Mouse (Mus musculus) common myeloid progenitor, adult 5-6 weeks (primary cell): ENCODE results near the gene Gm15737. TPM values are rescaled to one million over a fixed set of nuclear protein-coding genes. Genes with fewer than 3 reads are reported as not detected.

Experiments
- ATAC-seq: replicated peaks from 2 replicates; pipeline ENCODE4 v1.8.0; 2016; ENCODE audit warnings: low read depth, mild to moderate bottlenecking, moderate TSS enrichment, inconsistent platforms; ENCODE audit not compliant: poor library complexity, severe bottlenecking
- total RNA-seq: library from RNA; stranded (forward); fragments of 200-1000, 187-1606 nt; gene quantifications from 2 replicates; pipeline ENCODE4 v1.2.3, GENCODE M21; 2017

The Gm15737 gene
- total RNA-seq, 1 experiment from 2014 or later = not detected

- no peak for ATAC-seq
Observed at GRCm38 (mm10) chr6:92872766-92873165, 3.6 kb downstream of the Gm15737 start.

GRCm38 (mm10) chr6:92874854-92875253, 5.7 kb downstream of the Gm15737 start:
- peak; percentile 82 for ATAC-seq

GRCm38 (mm10) chr6:92875340-92875739, 6.2 kb downstream of the Gm15737 start:
- no peak for ATAC-seq

- ATAC-seq = peak; percentile 42; the same call in 1 of the 2 replicates
Observed at GRCm38 (mm10) chr6:92876121-92876520, 7.0 kb downstream of the Gm15737 start.

GRCm38 (mm10) chr6:92877236-92877635, 8.1 kb downstream of the Gm15737 start:
- ATAC-seq = no peak

GRCm38 (mm10) chr6:92878771-92879170, 9.6 kb downstream of the Gm15737 start:
- ATAC-seq = no peak

DNA sequence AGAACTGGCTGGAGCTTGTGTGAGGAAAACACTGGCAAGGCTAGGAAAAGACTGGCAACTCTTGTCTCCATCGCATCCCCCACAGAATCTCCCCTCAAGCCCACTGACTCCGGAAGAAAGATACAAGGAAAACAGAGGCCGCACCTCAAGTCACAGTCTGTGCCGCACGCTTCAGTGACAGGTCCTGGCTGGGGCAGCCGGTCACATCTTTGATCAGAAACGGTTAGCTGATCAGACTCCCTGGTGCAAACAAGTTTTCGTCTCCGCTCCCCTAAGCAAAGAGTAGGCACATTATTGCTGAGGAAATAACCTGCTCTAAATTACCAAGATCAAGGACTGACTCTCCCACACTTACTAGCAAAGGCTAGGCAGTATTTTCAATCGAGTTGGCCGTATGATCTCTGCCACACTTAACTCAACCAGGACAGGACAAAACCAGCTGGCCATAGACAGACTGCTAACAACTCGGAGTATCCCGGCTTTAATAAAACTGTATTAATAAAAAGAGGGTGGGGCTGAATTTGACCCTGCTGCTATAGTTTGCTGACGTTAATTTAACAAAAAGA, 10.6 kb downstream of the Gm15737 start:
- no peak for ATAC-seq

- 0 out of 2 replicates have a peak, but pooled peaks have one; percentile 18 for ATAC-seq
Observed at GRCm38 (mm10) chr6:92882446-92882845, 13.3 kb downstream of the Gm15737 start.

DNA sequence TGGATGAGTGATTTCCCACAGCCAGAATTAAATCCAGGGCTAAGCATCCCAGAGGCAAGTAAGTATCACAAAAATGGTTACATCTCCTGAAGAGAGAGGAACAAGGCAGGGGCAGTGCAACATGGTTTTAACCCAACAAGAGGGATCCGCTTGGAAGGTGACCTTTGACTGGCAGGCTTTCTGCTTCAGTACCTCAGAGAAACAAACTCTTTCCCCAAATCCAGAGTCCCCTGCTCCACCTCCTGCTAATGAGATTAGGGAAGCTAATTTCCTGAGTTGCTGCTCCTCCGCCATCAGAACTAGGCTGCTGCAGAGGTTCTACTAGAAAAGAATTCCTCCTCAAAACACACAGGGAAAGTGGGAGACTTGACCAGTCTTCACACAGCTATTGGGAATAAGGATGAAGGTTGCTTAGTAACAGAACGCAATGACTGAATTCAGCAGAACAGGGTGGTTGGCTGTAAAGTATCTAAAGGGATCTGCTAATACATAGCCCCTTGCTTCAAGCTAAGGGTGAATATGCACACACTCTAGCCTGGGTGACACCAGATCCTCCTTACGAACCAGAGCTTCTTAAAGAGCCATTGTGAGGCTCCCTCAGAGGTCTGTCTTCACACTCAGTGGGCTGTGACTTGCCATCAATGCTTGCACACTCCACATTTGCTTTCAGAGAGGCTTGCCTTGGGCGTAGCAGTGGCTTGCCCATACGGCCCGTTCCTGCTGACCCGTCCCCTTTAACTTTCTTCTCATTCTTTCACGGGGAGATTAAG, 14.2 kb downstream of the Gm15737 start:
- no peak for ATAC-seq

- ATAC-seq = no peak
Observed at GRCm38 (mm10) chr6:92891535-92891934, 22.4 kb downstream of the Gm15737 start.

GRCm38 (mm10) chr6:92904037-92904436, 34.9 kb downstream of the Gm15737 start:
- ATAC-seq = no peak

GRCm38 (mm10) chr6:92904491-92904890, 35.3 kb downstream of the Gm15737 start:
- no peak for ATAC-seq

DNA sequence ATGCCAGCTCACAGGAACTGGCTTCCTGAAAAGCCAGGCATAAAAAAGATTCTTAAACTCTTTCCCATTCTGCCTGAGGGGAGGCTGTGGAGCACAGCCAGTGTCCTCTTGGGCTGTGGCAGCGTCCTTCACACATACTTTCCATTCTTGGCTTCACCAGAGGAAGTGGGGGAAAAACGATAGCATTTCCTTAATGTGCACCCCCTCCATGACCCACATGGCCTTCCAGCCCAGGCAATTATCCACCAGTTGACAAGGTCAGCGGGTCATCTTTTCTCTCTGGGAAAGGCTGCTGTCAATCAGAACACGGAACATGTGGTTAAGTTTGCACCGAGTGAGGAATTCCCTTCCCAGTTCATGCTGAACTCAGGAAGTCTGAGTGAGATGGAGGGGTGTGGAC, 36.8 kb downstream of the Gm15737 start:
- ATAC-seq = peak; percentile 42; the same call in 1 of the 2 replicates

DNA sequence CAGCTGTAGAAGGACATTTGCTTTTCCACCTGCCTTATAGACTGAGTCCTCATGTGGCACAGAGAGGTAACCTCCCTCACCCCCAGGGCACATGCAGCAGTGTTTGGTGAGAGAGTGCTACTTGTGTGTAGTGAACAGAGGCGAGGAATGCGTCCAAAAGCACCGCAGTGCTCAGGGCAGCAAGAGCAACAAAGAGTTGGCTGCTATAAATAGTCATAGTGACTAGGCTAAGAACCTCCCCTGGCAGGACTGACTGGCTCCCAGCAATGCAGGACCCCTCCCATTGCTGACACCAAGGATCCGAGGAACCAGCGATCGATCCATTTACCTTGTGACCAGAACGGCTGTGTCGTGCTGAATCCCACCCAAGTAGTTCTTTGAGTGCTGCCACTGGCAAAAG, 40.2 kb downstream of the Gm15737 start:
- no peak for ATAC-seq

DNA sequence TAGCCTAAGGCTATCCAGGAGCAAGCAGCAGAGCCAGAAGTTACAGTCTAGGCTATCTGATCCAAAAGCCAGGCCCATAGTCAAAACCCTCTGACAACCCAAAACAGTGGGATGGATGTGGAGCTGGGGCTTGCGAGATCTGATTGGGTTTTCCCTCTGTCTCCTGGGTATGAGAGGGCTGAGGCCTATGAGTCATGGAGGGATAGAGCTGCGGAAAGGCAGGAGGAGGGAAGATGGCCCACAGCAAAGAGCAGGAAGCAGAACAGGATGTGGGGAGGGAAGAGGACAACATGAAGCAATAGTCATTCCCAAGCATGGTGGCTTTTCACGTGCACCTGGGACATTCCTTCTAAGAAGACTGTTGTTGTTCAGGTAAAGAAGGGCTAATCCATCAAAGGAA, 41.5 kb downstream of the Gm15737 start:
- no peak for ATAC-seq

DNA sequence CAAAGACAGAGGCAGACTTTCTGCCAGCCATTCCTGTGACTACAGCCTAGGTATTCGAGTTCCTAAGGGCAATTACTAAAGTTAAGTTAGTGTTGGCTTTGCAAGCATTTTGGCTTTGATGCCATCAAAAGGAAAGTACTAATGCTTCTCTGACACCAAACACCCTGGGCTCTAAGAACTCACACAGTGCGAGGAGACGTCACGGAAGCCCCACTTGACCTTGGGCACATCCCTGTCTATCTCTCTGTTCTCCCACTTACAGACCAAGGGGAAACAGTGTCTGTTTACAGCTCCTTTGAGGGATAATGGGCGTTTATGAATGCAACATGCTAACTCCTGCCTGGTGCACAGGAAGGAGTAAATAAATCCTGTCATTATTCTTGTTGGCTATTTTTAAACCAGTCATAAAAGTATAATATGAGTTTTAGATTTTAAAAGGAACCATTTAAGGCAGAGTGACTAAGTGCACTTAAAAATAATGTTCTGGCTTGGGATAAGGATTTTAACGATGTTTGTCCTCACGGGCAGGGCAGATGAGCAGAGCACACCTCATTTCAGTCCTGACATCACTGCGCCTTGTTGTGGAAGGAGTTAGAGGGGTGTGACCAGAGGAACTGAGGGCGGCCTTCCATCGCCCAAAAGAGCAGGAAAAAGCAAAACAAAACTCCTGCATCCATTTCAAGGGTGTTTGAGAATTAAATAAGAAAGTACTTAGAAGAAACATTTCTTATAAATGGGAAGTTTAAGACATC, 52.0 kb downstream of the Gm15737 start:
- no peak for ATAC-seq

GRCm38 (mm10) chr6:92921843-92922242, 52.7 kb downstream of the Gm15737 start:
- ATAC-seq = no peak

- ATAC-seq = no peak
Observed at GRCm38 (mm10) chr6:92924536-92924935, 55.4 kb downstream of the Gm15737 start.

DNA sequence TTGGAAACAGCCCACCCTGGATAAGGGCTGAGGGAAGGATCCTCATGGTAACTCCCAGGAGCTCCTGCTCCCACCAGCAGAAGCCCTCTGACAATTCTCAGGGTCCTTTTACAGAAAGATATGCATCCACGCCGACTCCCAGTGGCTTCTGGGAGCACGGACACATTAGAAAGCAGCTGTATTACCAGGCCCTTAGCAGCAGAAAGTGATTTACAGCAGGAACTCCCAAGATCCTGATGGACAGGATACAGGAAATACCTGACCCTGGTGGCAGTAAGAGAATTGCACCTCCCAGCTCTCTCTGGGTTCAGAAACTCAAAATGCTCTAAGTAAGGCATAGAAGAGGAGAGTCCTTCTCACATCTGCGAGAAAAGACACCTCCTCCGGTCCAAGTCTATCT, 59.1 kb downstream of the Gm15737 start:
- no peak for ATAC-seq
